Mouse (Mus musculus) kidney, adult 18-20 months (tissue): ENCODE data around the gene Bcas3.

ENCODE experiments used
- DNase-seq: peaks from one replicate; pipeline ENCODE4 v3.0.0; 2021

The Bcas3 gene

GRCm38 (mm10) chr11:85380046-85380445 lies 27.1 kb downstream of the Bcas3 start:
- no peak for DNase-seq

DNA sequence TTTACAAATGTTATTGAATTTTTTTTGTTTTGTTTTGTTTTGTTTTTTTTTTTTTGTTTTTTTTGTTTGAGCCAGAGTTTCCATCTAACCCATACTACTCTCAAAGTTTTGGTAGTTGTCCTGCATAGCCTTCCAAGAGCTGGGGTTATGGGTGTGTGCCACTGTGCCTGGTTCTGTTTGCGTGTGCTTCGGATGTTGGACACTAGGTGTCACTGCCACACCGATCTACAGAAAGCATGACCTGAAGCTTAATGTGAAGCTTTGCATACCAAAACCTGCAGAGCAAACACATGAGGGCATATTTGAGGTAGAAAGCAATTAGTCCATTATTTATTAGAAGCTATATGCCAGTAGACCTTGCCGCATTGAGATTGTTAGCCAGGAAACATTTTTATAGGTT lies 29.1 kb downstream of the Bcas3 start:
- peak; percentile 83 for DNase-seq

DNA sequence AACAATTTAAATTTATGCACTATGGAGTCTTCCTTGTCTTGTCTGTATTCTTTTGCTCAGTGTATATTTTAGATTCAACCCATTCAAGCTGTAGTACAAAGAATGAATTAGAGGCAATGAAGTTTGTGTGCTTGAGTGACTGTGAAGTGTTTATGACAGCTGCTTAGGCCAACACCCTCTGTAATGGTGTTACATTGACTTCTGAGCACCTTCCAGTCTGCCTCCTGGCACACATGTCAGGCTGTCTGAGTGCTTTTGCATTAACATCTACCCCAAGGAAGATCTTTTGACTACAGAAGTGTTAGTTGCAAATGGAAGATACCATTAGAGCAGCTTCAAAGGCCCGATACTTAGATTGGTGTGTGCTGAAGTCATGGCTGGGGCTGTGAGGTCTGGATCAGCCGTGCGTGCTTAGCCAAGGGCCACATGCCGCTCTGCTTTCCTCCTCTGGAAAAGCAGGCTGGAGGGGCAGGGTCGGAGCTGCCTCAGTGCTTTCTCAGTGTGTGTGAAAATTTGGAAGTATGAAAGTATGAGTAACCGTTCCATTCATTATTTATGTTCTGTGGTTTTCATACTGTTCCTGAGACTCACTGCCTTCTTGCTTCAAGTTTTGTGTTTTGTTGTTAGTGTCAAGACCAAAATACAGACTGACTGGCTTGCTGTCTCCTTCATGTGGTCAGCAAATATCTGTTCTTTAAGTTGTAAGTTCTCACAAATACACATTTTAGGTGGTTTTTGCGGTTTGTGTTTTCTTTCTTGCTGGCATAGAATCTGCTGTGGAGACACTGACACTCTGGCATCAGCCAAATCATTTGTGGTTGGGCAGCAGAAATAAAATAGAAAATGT lies 31.2 kb downstream of the Bcas3 start:
- DNase-seq = no peak

- DNase-seq = no peak
Measured at GRCm38 (mm10) chr11:85392179-85392863, 39.4 kb downstream of the Bcas3 start.

DNA sequence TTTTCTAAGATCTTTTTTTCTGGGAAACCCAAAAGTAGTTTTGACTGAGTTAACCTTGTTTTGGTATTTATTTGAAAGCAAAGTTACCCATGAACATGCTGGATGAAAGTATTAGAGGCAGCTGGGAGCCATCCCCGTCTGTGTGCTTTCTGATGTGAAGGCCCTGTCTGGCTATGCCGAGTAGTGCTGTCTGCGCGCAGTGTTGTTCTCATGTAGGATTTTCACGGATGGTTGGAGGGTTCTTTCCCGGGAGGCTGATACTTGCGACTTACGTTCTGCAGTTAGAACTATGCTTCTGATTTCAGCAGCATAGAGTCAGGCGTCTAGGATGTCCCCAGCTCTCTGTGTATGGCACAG lies 39.9 kb downstream of the Bcas3 start:
- DNase-seq = peak; percentile 7

- DNase-seq = no peak
Measured at GRCm38 (mm10) chr11:85393990-85394389, 41.0 kb downstream of the Bcas3 start.

DNA sequence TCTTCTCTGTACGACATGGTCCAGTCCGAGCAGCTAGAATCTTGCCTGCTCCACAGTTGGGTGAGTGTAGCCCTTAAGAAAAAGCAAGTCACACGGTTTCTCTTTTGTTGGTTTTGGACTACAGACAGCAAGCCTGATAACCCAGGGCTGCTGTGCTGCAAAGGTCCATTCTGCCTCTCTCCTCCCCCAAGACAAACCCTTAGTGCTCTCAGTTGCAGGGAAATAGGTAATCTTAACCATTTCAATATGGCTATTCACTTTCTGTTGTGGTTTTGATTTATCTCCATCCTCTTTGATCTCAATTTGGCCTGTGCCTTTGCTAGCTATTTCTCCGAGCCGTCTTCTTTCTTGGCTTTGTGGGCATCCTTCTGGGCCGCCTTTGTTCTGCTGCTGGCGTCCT lies 42.4 kb downstream of the Bcas3 start:
- DNase-seq = no peak

DNA sequence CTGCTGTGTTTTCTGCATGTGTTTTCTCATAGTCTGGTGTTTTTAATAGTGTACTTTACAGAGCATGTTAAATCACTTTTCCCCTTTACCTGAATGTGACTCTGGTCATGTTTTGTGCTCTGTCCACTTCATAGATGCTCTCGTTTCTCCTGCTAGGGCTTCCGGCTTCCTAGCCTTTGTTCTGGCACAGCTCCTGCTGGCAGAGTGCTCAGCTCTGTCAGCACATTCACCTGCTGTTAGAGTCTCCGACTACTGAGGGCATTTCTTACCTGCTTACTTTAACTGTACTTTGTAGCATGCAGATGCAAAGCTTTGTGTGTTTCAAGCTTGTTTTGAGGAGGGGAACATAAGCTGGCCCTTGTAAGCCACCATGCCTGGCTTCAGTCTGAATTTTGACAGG lies 53.6 kb downstream of the Bcas3 start:
- peak; percentile 73 for DNase-seq

- DNase-seq = no peak
Measured at GRCm38 (mm10) chr11:85407700-85408099, 54.7 kb downstream of the Bcas3 start.

GRCm38 (mm10) chr11:85412319-85412718 lies 59.4 kb downstream of the Bcas3 start:
- no peak for DNase-seq

DNA sequence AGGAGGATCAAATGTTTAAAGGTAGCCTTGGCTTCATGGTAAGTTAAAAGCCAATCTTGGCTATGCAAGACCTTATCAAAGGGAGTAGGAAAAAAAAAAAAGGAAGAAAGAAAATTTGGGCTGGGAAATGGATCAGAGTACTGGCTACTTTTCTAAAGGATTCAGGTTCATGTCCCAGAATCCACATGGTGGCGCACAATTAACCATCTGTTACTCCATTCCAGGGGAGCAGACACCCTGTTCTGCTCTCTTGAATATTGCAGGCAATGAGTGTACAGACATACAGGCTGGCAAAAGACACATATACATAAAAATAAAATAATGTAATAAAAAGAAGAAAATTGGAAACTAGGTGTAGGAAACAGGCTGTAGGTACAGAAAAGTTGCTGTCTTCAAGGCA lies 61.5 kb downstream of the Bcas3 start:
- no peak for DNase-seq

DNA sequence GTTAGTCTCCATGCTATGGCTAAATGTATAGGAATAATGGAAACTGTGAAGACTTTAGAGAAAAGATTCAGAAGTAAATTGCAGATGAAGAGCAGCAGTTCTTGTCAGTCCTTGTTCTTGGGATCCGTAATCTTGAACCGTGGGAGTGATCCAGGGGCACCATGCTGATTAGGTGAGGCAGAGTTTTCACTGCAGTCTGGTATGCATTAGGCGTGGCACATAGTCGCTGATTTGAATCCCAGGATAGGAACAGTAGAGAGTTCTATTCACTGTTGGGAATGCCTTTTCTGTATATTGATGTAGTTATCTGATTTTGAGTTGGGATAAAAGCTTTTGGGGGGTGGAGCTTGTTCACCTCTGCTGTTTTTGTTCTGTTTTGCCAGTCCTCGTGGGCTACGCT lies 74.4 kb downstream of the Bcas3 start:
- DNase-seq = no peak

- DNase-seq = no peak
Measured at GRCm38 (mm10) chr11:85428227-85428626, 75.3 kb downstream of the Bcas3 start.

GRCm38 (mm10) chr11:85430743-85431448 lies 77.9 kb downstream of the Bcas3 start:
- no peak for DNase-seq

GRCm38 (mm10) chr11:85447375-85447774 lies 94.4 kb downstream of the Bcas3 start:
- DNase-seq = no peak

GRCm38 (mm10) chr11:85453598-85454304 lies 100.8 kb downstream of the Bcas3 start:
- no peak for DNase-seq

- DNase-seq = no peak
Measured at GRCm38 (mm10) chr11:85454305-85454682, 101.3 kb downstream of the Bcas3 start.

DNA sequence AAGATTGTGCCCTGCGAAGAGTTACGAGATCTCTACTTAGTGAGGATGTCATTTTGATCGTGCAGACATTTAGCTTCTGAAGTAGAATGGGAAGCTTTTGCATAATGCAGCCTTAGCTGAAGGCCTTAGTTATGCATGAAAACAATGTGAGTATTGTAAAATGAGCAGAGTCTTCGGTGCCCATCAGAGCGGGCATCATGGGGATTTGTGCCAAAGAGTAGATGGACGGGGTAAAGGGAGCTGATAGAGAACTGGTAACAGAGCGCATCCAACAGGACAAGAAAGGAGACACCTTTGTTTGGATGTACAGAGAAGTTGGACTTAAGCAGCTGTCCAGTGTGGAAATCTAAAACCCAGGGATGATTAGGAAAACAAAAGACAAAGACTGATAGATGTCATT lies 108.6 kb downstream of the Bcas3 start:
- DNase-seq = no peak

- DNase-seq = no peak
Measured at GRCm38 (mm10) chr11:85469526-85469925, 116.6 kb downstream of the Bcas3 start.

GRCm38 (mm10) chr11:85470508-85470907 lies 117.5 kb downstream of the Bcas3 start:
- DNase-seq = no peak

GRCm38 (mm10) chr11:85474326-85474725 lies 121.4 kb downstream of the Bcas3 start:
- DNase-seq = no peak

DNA sequence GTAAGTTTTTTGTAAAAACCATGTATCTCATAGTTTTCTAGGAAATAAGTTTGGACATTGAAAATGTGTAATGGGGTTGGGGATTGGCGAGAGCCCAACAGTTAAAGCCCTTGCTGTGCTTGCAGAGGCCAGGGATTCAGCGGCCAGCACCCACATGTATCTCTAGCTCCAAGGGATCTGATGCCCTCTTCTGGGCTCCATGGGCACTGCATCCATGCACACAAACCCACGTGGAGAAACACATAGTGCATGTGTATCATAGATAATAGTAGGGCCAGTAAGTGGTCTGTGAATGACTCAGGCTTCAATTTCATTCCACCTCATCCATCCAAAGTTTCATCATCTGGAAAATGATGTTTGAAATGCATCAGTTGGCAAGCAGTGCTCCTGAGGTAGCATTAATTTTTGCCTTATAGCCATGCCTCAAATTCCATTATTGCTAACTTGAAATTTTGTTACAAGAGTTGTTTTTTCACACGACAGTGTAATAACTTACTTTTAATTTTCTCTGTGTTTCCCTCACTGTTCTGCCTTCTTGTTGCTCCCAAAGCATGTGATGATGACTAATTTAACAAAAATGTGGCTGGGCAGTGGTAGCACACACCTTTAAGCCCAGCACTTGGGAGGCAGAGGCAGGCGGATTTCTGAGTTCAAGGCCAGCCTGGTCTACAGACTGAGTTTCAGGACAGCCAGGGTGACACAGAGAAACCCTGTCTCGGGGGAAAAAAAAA lies 129.9 kb downstream of the Bcas3 start:
- peak; percentile 26 for DNase-seq
